Mouse (Mus musculus): Measurements from ENCODE around the gene Brd4.

Gene Brd4

DNA sequence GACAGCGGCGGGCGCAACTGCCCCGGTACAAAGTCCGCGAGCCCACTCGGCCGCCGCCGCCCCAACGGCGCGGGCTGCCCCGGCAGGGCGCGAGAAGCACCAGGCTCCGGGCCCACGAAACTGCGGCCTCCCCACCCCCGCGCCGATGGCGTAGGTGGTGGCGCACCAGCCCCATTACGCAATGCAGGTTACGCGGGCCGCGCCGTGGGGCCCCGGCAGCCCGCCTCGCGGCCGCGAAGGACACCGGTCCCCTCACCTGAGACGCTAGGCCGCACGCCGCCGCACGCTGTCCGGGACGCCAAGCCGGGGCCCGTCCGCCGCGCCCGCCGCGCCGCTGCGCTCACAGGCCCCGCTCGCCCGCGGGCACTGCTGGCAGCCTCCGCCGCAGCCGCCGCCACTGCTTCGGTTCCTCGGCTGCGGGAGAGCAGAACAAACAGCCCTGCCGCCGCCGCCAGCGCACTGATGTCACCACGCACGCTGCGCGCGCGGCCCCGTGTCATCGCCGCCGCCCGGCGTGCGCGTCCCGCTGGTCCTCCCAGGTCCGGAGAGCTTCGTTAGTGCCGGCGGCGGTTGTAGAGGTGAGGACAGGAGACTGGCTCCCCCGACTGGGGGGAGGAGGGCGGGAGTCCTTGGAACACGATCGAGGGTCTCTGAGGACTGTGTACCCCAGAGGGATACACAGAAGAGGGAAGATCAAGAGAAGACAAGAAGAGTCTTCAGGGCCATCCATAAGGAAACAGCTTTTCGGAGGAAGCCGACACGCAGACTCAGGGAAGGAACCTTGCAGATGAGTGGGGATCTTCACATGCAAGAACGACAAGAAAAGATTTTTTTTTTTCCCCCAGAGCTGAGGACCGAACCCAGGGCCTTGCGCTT lies at the start of gene Brd4:
Gene Brd4, minus strand, starts transcription at position 461 of the 876 bp plus-strand sequence.
- peak; percentile 87 for DNase-seq (ENCODE audit: low read depth, low spot score)

- DNase-seq (ENCODE audit: low read depth, low spot score) = no peak
Observed at GRCm38 (mm10) chr17:32333675-32334303, 49.3 kb upstream of the Brd4 start.

DNA sequence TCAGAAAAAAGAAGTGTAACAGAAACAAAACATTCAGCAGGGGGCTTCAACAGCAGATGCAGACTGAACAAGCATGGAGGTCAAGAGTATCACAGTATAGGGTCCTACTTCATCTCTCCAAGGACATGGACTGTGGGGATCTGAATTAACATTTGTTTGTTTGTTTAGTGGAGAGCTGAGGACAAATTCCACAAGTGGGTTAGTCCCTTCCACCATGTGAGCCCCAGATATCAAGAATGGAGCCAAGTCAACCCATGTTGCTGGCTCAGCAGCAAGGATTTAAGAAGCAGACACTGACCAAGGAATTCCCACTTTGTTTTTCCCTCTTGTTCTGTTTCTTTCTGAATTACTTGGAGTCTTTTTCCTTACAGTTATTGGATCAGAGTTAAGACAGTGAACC lies 43.0 kb upstream of the Brd4 start:
- DNase-seq (ENCODE audit: low read depth, low spot score) = no peak

- no peak for DNase-seq (ENCODE audit: low read depth, low spot score)
Observed at GRCm38 (mm10) chr17:32322809-32323208, 38.3 kb upstream of the Brd4 start.

DNA sequence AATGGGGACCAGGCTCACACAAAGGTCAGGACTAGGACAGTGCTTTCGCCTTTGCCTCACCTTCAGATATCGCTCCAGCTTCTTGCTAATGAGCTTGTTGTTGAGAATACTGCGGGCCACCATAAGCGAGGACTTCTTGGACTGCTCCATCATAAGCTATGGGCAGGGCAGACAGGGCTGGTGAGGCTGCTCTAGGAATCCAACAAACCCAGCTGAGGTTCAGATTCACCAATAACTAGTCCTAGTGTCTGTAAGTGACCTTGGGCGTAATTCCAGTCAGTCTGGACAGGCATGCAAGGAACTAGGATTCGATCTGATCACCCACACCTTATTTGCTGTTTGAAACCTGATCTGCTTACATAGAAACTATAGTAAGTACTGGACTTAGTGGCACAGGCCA lies 37.3 kb upstream of the Brd4 start:
- no peak for DNase-seq (ENCODE audit: low read depth, low spot score)

- no peak for DNase-seq (ENCODE audit: low read depth, low spot score)
Observed at GRCm38 (mm10) chr17:32321390-32321734, 36.8 kb upstream of the Brd4 start.

GRCm38 (mm10) chr17:32320597-32321389 lies 36.3 kb upstream of the Brd4 start, which contains the start of gene Akap8:
Akap8 (minus strand) TSS chr17:32321238.
- DNase-seq (ENCODE audit: low read depth, low spot score) = peak; percentile 96

DNA sequence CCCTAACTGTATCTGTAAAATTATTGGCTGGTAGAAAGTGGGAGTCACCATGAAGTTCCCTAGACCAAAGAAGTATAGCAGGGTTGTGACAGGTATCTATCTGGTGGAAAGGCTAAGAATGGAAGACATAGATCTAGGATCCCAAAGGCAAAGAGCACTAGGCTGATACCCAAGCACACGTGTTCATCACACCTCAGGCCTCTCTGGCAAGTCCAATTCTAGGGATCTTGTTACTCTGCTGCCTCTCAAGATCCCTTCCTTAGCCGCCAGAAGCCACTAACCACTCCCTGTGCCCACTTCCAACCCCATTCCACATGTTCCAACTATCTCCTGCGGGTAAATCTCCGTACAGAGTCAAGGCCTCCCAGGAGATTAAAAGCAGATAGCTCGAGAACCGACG lies 35.4 kb upstream of the Brd4 start:
- DNase-seq (ENCODE audit: low read depth, low spot score) = no peak

GRCm38 (mm10) chr17:32317708-32318107 lies 33.2 kb upstream of the Brd4 start:
- no peak for DNase-seq (ENCODE audit: low read depth, low spot score)

GRCm38 (mm10) chr17:32317032-32317431 lies 32.5 kb upstream of the Brd4 start:
- DNase-seq (ENCODE audit: low read depth, low spot score) = no peak

DNA sequence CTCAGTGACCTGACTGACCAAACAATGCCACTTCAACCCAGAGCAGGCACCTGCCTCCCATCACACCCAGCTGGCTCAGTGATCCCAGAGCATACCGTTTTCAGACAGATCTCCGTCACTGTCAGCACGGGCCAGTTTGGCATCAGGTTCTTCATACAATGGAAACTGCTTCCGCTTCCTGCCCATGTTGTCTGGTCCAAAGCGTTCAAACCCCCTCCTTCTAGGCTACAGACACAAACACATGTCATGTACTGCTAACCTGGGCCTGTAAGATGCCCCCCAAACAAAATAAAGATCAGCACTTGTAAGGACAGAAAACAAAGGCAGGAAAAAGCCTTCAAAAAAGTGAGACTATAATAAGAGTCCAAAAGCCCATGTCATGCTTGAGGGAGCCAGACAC lies 31.0 kb upstream of the Brd4 start:
- no peak for DNase-seq (ENCODE audit: low read depth, low spot score)

- DNase-seq (ENCODE audit: low read depth, low spot score) = no peak
Observed at GRCm38 (mm10) chr17:32313892-32314291, 29.4 kb upstream of the Brd4 start.

GRCm38 (mm10) chr17:32312801-32313200 lies 28.3 kb upstream of the Brd4 start:
- DNase-seq (ENCODE audit: low read depth, low spot score) = no peak

GRCm38 (mm10) chr17:32307963-32308362 lies 23.4 kb upstream of the Brd4 start:
- no peak for DNase-seq (ENCODE audit: low read depth, low spot score)

DNA sequence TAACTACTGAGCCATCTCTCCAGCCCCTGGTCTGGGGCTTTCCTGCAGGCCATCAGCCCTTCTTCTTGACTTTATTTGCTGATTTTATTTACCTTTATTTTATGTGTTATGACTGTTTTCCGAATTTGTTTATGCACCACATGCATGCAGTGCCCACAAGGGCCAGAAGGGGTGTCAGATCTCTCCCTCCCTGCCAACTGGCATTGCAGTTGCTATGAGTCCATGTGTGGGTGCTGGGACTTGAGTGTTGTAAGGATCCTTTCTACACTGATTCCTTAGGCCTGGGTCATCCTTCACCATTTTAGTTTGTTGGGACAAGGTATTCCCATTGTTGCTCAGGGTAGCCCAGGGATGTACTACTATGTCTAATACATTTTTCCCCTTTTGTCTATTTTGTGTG lies 13.6 kb upstream of the Brd4 start:
- DNase-seq (ENCODE audit: low read depth, low spot score) = no peak

GRCm38 (mm10) chr17:32295901-32296300 lies 11.4 kb upstream of the Brd4 start:
- no peak for DNase-seq (ENCODE audit: low read depth, low spot score)

GRCm38 (mm10) chr17:32295160-32295559 lies 10.6 kb upstream of the Brd4 start:
- DNase-seq (ENCODE audit: low read depth, low spot score) = no peak

DNA sequence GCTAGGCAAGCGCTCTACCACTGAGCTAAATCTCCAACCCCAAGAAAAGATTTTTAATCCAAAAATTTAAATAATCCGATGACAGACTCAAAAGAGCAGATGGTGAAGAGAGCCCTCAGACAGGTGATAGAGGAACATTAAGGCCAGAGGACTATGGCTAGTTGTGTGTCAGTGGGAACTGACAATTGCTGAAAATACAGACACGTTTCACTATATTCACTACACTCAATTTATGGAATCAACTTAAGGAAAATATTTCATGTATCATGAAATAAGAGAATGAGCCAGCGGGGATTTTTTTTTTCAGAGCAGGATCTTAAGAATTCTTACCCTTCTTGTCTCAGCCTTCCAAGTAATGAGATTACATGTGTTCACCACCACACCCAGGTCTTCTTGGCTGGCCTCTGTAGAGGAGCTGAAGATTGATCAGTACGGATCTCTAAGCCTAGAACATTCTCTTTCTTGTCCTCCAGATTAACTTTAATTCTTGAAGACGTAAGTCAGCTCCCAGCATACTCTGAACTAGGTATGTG lies 682 bp upstream of the Brd4 start:
- no peak for DNase-seq (ENCODE audit: low read depth, low spot score)

GRCm38 (mm10) chr17:32283771-32284221 lies 726 bp downstream of the Brd4 start:
- DNase-seq (ENCODE audit: low read depth, low spot score) = peak; percentile 32

DNA sequence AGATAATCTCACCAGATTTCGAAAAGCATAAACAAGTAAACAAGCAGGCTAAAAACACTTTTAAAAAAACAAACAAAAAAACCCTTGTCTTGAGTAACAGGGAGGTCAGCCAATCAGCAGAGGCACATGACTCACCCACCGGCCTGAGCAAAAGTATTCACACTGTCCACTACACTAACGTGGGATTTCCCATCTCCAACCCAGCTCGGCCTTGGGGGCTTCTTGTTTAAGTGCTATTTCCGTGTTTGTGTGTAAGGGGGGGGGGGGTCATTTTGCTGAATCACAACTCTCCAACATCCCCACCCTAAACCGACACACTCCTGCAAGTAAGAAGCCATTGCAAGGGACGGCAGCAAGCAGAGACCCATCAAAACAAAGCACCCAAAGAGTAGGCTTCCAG lies 1.2 kb downstream of the Brd4 start:
- peak; percentile 1 for DNase-seq (ENCODE audit: low read depth, low spot score)

DNA sequence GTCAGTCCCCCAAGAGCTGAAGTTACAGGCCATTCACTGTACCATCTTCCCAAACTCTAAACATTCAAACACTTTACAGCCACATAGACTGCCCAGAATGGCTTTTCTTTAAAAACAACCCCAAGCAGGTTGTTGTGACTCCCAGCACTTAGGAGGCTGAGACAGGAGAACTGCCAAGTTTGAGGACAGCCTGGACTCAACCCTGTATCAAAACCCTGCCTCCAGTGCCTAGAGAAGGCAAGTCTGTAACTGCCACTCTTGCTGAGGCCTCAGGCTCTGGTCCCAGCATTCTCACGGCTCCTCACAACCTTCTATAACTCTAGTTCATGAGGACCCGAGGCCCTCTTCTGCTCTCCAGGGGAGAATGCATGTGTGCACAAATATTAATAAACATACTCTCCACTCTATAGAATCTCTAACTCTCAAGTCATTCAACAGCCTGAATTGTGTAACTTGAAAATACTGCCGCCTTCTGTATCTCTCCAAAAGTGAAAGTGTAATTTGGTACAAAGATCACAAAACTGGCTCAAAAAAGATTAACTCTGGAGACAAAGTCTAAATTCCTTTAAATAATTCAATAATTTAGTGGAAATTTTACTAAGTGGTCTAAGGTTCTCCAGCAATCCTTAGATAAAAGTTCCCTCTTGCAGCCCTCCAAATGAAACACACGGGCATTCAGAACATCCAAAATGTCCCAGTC lies 2.8 kb downstream of the Brd4 start:
- DNase-seq (ENCODE audit: low read depth, low spot score) = no peak
